Mouse (Mus musculus): Measurements from ENCODE around the gene Snta1. TPM values are rescaled to one million over a fixed set of nuclear protein-coding genes. Genes with fewer than 3 reads are reported as not detected.
A peak's percentile ranks its signal among the peaks of the same experiment; 100 is the strongest.

The Snta1 gene
- total and polyA plus RNA-seq, 2 experiments from 2014 or later, result 20.1 to 41.1 TPM

DNA sequence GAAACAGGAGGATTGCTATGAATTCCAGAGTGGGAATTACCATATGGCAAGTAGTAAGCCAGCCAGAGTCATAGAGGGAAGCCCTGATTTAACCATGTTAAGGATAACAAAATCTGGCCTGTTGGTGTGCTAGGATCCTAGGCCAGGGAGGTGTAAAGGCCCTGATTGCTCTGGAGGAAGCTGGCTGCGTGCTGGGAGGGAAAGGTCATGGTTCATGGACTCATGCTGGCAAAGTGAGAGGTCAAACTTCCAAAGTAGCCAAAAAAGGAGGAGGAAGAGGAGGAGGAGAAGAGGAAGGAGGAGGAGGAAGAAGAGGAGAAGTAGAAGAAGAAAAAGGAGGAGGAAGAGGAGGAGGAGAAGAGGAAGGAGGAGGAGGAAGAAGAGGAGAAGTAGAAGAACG is 24.8 kb upstream of the Snta1 start:
- H3K9ac ChIP-seq (replicated peaks; ENCODE audit: low read length), result no peak overlapping the region
- no peak overlapping the region for H3K4me2 ChIP-seq (ENCODE audit: low read depth, low read length)
- ATAC-seq, result no peak
- H3K27ac ChIP-seq, result no peak overlapping the region
- H3K4me3 ChIP-seq (ENCODE audit: low read length), result no peak overlapping the region
- no peak for TF ChIP-seq CTCF (IDR thresholded peaks at IDR 0.05; ENCODE audit: low read depth)
- no peak for DNase-seq (ENCODE audit: low spot score)
- WGBS, result 65% methylated on average over 2 of the region's 2 CpGs
- H3K9me3 ChIP-seq (ENCODE audit: low read length), result no peaks in the 10 kb centered on the region
- H3K4me1 ChIP-seq (ENCODE audit: insufficient read depth, low read length), result peaks cover 5% of the 10 kb centered on the region; the same call in 1 of the 2 replicates
- H3K27me3 ChIP-seq (ENCODE audit: insufficient read depth, low read length), result no peaks in the 10 kb centered on the region
- H3K36me3 ChIP-seq (ENCODE audit: insufficient read depth, low read length), result no peaks in the 10 kb centered on the region

DNA sequence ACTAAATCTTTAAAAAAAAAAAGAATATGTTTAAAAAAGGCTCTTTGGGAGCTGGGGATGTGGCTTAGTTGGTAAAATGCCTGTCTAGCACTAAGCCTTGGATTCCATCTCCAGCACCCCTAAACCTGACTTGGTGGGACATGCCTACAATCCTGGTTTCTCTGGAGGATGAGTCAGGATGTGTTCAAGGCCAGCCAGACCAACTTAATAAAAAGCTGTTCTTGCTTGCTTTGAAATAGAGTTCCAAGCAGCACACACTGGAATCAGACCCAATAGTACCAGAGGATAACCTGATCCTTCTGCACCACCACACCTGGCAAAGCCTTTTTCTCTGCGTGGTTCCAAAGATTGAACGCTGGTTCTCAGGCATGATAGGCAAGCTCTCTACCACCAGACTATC is 22.7 kb upstream of the Snta1 start:
- peaks cover under 1% of the 10 kb centered on the region; the same call in 1 of the 2 replicates for H3K4me1 ChIP-seq (ENCODE audit: insufficient read depth, low read length)
- H3K9ac ChIP-seq (replicated peaks; ENCODE audit: low read length), result no peak overlapping the region
- no peak overlapping the region for H3K4me3 ChIP-seq (ENCODE audit: low read length)
- no peak for DNase-seq (ENCODE audit: low spot score)
- no peak overlapping the region for H3K27ac ChIP-seq
- TF ChIP-seq CTCF (IDR thresholded peaks at IDR 0.05; ENCODE audit: low read depth), result no peak
- no peaks in the 10 kb centered on the region for H3K36me3 ChIP-seq (ENCODE audit: insufficient read depth, low read length)
- H3K27me3 ChIP-seq (ENCODE audit: insufficient read depth, low read length), result no peaks in the 10 kb centered on the region
- no peaks in the 10 kb centered on the region for H3K9me3 ChIP-seq (ENCODE audit: low read length)
- WGBS, result 93% methylated on average over 2 of the region's 2 CpGs
- no peak overlapping the region for H3K4me2 ChIP-seq (ENCODE audit: low read depth, low read length)
- no peak for ATAC-seq

DNA sequence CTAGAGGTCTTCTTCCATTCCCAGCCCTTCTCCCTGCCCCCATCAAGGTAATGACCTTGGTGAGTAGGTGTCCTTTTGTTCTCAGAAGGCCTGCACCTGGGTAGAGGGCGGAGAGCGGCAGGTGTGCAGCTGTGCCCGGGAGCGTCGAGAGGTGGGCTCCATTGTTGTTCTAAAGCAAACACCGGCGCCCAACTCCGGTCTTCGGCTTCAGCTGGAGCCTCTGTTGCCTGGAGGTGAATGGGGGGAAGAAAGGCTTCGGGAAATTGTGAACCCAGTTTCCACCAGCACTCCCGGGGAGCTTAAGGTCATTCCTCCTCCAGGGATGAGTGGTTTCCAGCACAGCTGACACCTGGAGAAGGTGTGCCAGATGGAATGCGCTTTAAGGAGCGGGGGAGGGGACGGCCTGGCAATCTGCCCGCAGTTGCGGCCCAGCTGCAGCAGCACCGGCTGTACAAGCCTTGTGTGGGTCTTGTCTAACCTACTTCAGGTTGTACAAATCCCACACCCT is 20.0 kb upstream of the Snta1 start:
- no peak overlapping the region; the same call in 1 of the 2 replicates for H3K9ac ChIP-seq (replicated peaks; ENCODE audit: low read length)
- H3K4me2 ChIP-seq (ENCODE audit: low read depth, low read length), result peak overlapping the region; percentile 11
- H3K27me3 ChIP-seq (ENCODE audit: insufficient read depth, low read length), result no peaks in the 10 kb centered on the region
- ATAC-seq (peak; percentile 39; the same call in 1 of the 2 replicates), DNase-seq (ENCODE audit: low spot score) (peak; percentile 44)
- no peaks in the 10 kb centered on the region for H3K4me1 ChIP-seq (ENCODE audit: insufficient read depth, low read length)
- H3K4me3 ChIP-seq (ENCODE audit: low read length), result no peak overlapping the region
- peak overlapping the region; percentile 54; the same call in 1 of the 2 replicates for H3K27ac ChIP-seq
- no peaks in the 10 kb centered on the region for H3K36me3 ChIP-seq (ENCODE audit: insufficient read depth, low read length)
- no peaks in the 10 kb centered on the region for H3K9me3 ChIP-seq (ENCODE audit: low read length)
- 14% methylated on average over 17 of the region's 17 CpGs for WGBS
- no peak for TF ChIP-seq CTCF (IDR thresholded peaks at IDR 0.05; ENCODE audit: low read depth)

DNA sequence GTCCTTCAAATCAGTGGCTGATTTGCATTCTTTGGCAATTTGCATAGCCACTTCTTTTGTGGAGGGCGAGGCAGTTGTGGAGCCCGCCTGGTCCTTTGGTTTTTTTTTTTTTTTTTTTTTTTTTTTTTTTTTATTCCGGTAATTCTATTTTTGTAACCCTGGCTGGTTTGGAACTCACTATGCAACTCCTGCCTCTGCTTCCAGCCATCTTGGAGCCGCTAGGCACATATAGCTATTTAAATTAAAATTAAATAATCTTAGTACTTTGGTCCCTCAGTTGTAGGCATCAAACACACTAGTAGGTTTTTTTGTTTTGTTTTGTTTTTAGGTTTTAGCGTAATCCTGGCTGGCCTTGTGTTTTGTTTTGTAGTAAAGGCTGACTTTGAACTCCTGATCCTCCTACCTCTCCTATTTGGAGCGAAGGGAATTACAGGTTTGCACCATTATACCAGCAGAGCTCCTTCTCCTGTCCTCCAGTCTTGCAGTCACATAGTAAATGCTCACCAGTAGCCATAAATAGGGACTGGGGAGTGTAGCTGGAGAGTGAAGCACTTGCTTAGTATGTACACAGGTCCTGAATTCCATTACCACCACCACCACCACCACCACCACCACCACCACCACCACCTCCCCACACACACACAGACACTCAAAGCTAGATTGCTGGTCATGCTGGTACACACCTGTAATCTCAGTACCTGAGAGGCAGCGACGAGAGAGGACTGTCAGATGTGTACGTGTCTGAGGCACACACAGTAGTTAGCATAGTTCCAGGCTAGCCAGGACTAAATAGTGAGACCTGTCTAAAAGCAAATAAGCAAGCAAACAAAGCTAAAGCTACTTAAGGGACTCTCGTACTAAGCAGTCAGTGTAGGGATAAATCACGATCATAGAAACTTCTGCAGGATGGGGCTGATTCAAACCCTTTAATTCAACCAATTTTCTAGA is 19.3 kb upstream of the Snta1 start:
- Histone ChIP-seq H3K27me3 (ENCODE audit: insufficient read depth, low read length) (no peaks in the 10 kb centered on the region), H3K27ac (peak overlapping the region; percentile 78), H3K9ac (replicated peaks; ENCODE audit: low read length) (peak overlapping the region; percentile 50), H3K9me3 (ENCODE audit: low read length) (no peaks in the 10 kb centered on the region), H3K4me1 (ENCODE audit: insufficient read depth, low read length) (no peaks in the 10 kb centered on the region), H3K4me3 (ENCODE audit: low read length) (peak overlapping the region; percentile 34), H3K36me3 (ENCODE audit: insufficient read depth, low read length) (no peaks in the 10 kb centered on the region), H3K4me2 (ENCODE audit: low read depth, low read length) (peak overlapping the region; percentile 63)
- WGBS, result 39% methylated on average over 11 of the region's 11 CpGs
- TF ChIP-seq CTCF (IDR thresholded peaks at IDR 0.05; ENCODE audit: low read depth), result no peak
- DNase-seq (ENCODE audit: low spot score) (no peak), ATAC-seq (no peak)

DNA sequence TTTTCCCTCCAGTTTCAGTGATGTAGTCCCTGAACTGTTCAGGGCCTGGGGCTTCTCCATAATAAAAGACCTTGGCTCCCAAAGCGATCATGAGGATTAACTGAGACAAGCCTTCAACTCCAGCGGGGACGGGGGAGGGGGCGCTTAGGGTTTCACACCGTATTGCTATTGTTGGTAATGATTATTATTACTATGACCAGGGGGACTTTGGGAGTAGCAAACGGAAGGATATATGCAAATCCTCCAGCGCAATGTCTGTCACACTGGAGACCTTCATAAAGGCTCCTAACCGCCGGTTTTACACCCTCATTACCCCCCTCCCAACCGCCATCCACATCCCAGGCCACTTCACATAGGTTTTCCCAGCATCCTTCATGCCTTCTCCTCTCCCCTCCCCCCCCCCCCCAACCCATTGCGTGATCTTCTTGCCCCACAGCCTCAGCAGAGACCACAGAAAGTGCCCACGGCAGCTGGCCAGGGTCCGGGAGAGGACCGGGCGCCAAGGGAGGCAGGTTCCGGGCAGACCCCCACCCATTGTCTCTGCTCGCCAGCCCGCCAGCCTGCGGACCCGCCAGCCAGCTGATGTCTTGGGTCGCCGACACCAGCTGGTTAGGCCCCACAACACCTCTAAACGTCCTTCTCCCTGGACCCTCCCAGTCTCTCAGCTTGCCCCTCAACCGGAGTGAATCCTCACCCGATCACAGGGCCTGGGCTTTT is 18.4 kb upstream of the Snta1 start:
- H3K4me3 ChIP-seq (ENCODE audit: low read length), result peak overlapping the region; percentile 34
- 1% methylated on average over 25 of the region's 25 CpGs for WGBS
- DNase-seq (ENCODE audit: low spot score) (peak; percentile 65), ATAC-seq (peak; percentile 82)
- H3K4me1 ChIP-seq (ENCODE audit: insufficient read depth, low read length), result 0 out of 2 replicates have a peak, but pooled peaks cover 2% of the 10 kb centered on the region
- H3K27me3 ChIP-seq (ENCODE audit: insufficient read depth, low read length), result no peaks in the 10 kb centered on the region
- no peaks in the 10 kb centered on the region for H3K36me3 ChIP-seq (ENCODE audit: insufficient read depth, low read length)
- H3K9me3 ChIP-seq (ENCODE audit: low read length), result no peaks in the 10 kb centered on the region
- peak overlapping the region; percentile 50 for H3K9ac ChIP-seq (replicated peaks; ENCODE audit: low read length)
- TF ChIP-seq CTCF (IDR thresholded peaks at IDR 0.05; ENCODE audit: low read depth), result no peak
- peak overlapping the region; percentile 78 for H3K27ac ChIP-seq
- H3K4me2 ChIP-seq (ENCODE audit: low read depth, low read length), result peak overlapping the region; percentile 63

DNA sequence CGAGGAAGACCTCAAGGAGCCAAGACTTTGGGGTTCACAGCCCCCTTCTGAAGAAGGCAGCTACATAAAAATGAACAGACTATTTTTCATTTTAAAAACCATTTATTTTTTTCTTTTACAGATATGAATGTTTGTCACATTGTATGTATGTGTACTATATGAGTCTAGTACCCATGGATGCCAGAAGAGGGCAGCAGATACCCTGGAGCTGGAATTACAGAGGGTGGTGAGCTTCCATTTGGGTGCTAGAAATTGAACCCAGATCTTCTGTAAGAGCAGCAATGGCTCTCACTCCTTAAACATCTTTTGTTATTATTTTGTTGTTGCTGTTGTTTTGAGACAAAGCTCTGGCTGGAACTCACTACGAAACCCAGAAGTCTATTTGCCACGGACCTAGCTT is 17.6 kb upstream of the Snta1 start:
- Histone ChIP-seq H3K4me1 (ENCODE audit: insufficient read depth, low read length) (0 out of 2 replicates have a peak, but pooled peaks cover 7% of the 10 kb centered on the region), H3K27me3 (ENCODE audit: insufficient read depth, low read length) (no peaks in the 10 kb centered on the region), H3K4me2 (ENCODE audit: low read depth, low read length) (no peak overlapping the region), H3K36me3 (ENCODE audit: insufficient read depth, low read length) (no peaks in the 10 kb centered on the region), H3K9me3 (ENCODE audit: low read length) (no peaks in the 10 kb centered on the region), H3K4me3 (ENCODE audit: low read length) (no peak overlapping the region), H3K27ac (no peak overlapping the region), H3K9ac (replicated peaks; ENCODE audit: low read length) (no peak overlapping the region)
- peak; percentile 50 for TF ChIP-seq CTCF (IDR thresholded peaks at IDR 0.05; ENCODE audit: low read depth)
- DNase-seq (ENCODE audit: low spot score) (no peak), ATAC-seq (no peak)
- 87% methylated on average over 3 of the region's 3 CpGs for WGBS
